Mouse (Mus musculus) MEL (cell line): ENCODE measurements at regions not wholly inside any gene's neighbourhood (a gene's known extent, or its start where the extent isn't known, plus 50 kb on each side); places are given as distances from the start of the nearest gene placed in this dataset.

Experiments
- CTCF ChIP-seq, 3 experiments: IDR thresholded peaks in 2 of 3; conservative IDR thresholded peaks in 1 of 3; 2 replicates each; pipeline ENCODE4 v1.5.1; 2011 to 2012; ENCODE audit warnings: low read length in 3 of 3, low read depth in 2 of 3, mild to moderate bottlenecking in 2 of 3, improper control_type of control experiment in 1 of 3, inconsistent platforms in 1 of 3, mixed read lengths in 1 of 3, moderate library complexity in 1 of 3; ENCODE audit not compliant: control insufficient read depth in 1 of 3, insufficient read depth in 1 of 3, poor library complexity in 1 of 3, severe bottlenecking in 1 of 3
- EP300 ChIP-seq, 2 experiments: IDR thresholded peaks; 2 replicates each; pipeline ENCODE4 v1.6.1; 2011; ENCODE audit warnings: improper control_type of control experiment in 2 of 2, low read length in 2 of 2, low read depth in 1 of 2, mild to moderate bottlenecking in 1 of 2
- GABPA ChIP-seq: IDR thresholded peaks from 2 replicates; pipeline ENCODE4 v1.6.1; 2012; ENCODE audit warnings: low read depth, mild to moderate bottlenecking, inconsistent platforms, low read length, improper control_type of control experiment, moderate library complexity
- JUND ChIP-seq: IDR thresholded peaks from 2 replicates; pipeline ENCODE4 v1.6.1; 2011; ENCODE audit warnings: low read depth, mild to moderate bottlenecking, improper control_type of control experiment, low read length
- MYC ChIP-seq: IDR thresholded peaks from 2 replicates; pipeline ENCODE4 v1.6.1; 2011; ENCODE audit warnings: low read depth, mild to moderate bottlenecking, low read length, improper control_type of control experiment, moderate library complexity
- POLR2A ChIP-seq, 2 experiments: IDR thresholded peaks; 2 replicates each; pipeline ENCODE4 v1.6.1; 2011 to 2012; ENCODE audit warnings: low read length in 2 of 2, mild to moderate bottlenecking in 2 of 2, control low read depth in 1 of 2, improper control_type of control experiment in 1 of 2, low read depth in 1 of 2, moderate library complexity in 1 of 2; ENCODE audit not compliant: control insufficient read depth in 1 of 2, insufficient read depth in 1 of 2, poor library complexity in 1 of 2
- POLR2AphosphoS5 ChIP-seq: IDR thresholded peaks from 2 replicates; pipeline ENCODE4 v1.6.1; 2012; ENCODE audit warnings: low read depth, borderline replicate concordance, mild to moderate bottlenecking, inconsistent platforms, low read length, moderate library complexity, mixed read lengths
- ZMIZ1 ChIP-seq: IDR thresholded peaks from 2 replicates; pipeline ENCODE4 v1.6.1; 2012; ENCODE audit warnings: low read depth, mild to moderate bottlenecking, inconsistent platforms, low read length, improper control_type of control experiment, moderate library complexity

DNA sequence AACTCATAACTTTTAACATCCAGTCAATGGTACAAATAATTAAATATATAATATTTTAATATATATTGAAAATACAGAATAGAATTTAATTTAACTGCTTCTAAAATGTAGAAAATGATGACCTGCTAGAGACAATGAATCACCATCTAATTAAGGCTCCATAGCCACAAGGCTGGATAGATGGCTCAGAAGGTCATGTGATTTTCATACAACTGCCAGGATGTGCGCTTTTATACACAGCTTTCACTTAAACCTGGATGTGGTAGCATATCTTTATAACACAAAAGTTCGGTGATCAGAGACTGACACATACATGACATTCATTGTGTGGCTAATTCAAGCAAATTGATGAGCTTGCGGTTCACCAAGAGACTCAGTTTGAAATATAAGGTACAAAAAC lies 1932.2 kb downstream of the Hace1 start:
- TF ChIP-seq EP300 (IDR thresholded peaks at IDR 0.05; ENCODE audit: low read depth in 1 of 2, low read length in 2 of 2): no peak
- TF ChIP-seq POLR2A (IDR thresholded peaks at IDR 0.05; ENCODE audit: control insufficient read depth in 1 of 2, insufficient read depth in 1 of 2, low read depth in 1 of 2, low read length in 2 of 2, poor library complexity in 1 of 2): no peak
- TF ChIP-seq POLR2AphosphoS5: no peak
- TF ChIP-seq GABPA: no peak
- no peak for TF ChIP-seq CTCF (IDR thresholded peaks at IDR 0.05 in 2 of 3, conservative IDR thresholded peaks at IDR 0.05 in 1 of 3; ENCODE audit: control insufficient read depth in 1 of 3, insufficient read depth in 1 of 3, low read depth in 2 of 3, low read length in 3 of 3, poor library complexity in 1 of 3, severe bottlenecking in 1 of 3)
- no peak for TF ChIP-seq MYC
- TF ChIP-seq JUND: no peak
- TF ChIP-seq ZMIZ1: no peak
